Mouse (Mus musculus) cortical plate, adult 2 months (tissue): ENCODE results near the gene Tex2. TPM values are rescaled to one million over a fixed set of nuclear protein-coding genes. Genes with fewer than 3 reads are reported as not detected.

Experiments used
- H3K27ac ChIP-seq: fragments of 200-500 bp; 2 replicates; pipeline ENCODE4 v1.5.1; 2012; ENCODE audit warnings: low read length, control low read depth, inconsistent platforms; ENCODE audit not compliant: insufficient read depth
- H3K4me1 ChIP-seq: fragments of 200-500 bp; 2 replicates; pipeline ENCODE4 v1.6.1; 2011; ENCODE audit warnings: low read length; ENCODE audit not compliant: control insufficient read depth, insufficient read depth
- H3K4me3 ChIP-seq: fragments of 200-500 bp; 2 replicates; pipeline ENCODE4 v1.5.1; 2011; ENCODE audit warnings: mild to moderate bottlenecking, low read length, control low read depth; ENCODE audit not compliant: insufficient read depth
- CTCF ChIP-seq: fragments of 200-500 bp; IDR thresholded peaks from 2 replicates; pipeline ENCODE4 v1.5.1; 2011; ENCODE audit warnings: mild to moderate bottlenecking, control low read depth, low read length; ENCODE audit not compliant: insufficient read depth; ENCODE audit errors: extremely low read depth
- POLR2A ChIP-seq: fragments of 200-500 bp; IDR thresholded peaks from 2 replicates; pipeline ENCODE4 v1.6.1; 2011; ENCODE audit warnings: mild to moderate bottlenecking, low read length, control low read depth; ENCODE audit not compliant: insufficient read depth; ENCODE audit errors: extremely low read depth
- polyA plus RNA-seq: library from polyadenylated mRNA; depleted of rRNA; stranded (reverse); fragments of >200 nt; gene quantifications from 2 replicates; pipeline ENCODE4 v1.2.3, GENCODE M21; 2012

The Tex2 gene
- polyA plus RNA-seq, 1 experiment, result 57.3 TPM

DNA sequence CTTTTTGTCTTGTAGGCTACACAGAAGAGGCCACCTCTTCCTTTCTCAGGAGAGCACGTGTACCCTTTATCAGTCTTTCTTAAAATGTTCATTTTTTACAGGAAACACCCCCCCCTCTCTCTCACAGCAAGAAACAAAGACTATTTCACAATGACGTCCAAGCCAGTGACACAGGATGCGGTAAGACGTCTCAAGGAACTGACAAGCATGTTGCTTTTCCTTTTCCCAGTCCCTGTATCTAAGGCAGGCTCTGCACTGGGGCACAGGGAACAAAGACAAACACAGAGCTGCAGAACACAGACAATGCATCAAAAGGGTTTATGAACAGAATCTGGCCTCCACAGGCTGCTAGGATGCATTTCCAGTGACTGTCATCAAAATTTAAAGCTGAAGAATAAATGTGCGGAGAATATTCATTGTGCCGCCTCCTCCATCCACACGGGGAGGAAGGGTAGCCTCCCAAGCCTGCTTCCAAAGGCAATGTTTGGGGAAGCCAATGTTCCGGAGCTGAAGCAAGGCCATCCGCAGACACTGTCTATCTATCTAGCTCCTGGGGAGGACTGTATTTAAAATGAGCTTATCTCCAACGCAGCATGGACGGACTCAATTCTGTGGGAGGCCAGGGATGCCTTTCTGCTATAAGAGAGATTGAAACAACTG lies 76.8 kb downstream of the Tex2 start:
- TF ChIP-seq POLR2A (no peak), CTCF (no peak)
- H3K4me3 ChIP-seq, result no peak overlapping the region
- H3K4me1 ChIP-seq, result peaks cover 9% of the 10 kb centered on the region
- peak overlapping the region; percentile 24; the same call in 1 of the 2 replicates for H3K27ac ChIP-seq

DNA sequence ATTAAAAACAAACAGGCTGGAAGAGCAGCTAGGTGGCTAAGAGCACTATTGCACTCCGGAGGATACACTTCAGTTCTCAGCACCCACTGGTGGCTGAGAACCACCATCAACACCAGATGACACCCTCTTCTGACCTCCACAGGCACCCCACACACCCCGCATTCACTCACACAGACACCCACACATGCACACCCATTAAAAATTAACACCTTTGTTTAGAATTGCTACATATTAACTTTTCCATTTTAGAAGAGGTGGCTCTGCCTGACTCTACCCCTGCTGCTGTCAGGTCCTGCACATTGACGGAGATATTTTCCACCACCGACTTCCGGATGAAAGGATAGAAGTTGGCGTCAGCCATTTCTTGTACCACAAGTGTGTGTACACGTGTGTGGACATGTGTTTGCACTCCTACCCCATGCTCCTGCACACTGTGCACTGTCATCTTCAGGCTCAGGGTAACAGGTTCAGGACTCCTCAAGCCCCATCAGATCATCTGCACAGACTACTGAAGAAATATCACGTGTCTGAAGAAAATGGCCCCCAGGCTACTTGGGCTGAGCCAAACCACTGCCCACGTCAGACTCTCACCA lies 77.5 kb downstream of the Tex2 start:
- peak overlapping the region; percentile 24; the same call in 1 of the 2 replicates for H3K27ac ChIP-seq
- H3K4me3 ChIP-seq, result no peak overlapping the region
- no peak for TF ChIP-seq POLR2A
- no peak for TF ChIP-seq CTCF
- peaks cover 9% of the 10 kb centered on the region for H3K4me1 ChIP-seq

DNA sequence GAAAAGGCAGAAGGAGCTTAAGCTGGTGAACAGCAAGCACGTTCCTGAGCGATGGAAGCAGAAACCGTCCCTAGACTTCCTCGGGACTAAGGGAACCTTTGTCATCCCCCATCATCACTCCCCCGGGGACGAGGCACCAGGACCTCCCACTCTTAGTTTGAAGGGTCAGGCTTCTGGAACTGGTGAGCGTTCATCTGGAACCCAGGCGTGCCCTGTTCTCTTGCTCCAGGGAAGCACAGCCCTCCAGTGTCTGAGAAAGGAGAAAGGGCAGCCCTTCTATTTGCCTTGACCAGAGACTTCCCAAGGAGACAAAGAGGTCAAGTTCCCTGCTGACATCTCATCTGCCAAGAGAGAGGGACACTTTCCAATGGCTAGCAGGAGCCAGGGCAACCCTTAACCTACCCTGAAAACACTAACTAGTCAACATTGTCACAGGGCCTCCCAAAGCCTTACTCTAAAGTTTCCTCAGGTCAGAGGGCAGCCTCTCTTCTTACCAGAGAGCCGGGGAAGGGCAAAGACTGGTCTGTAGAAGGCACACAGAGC lies 80.9 kb downstream of the Tex2 start:
- Histone ChIP-seq H3K4me1 (peaks cover 9% of the 10 kb centered on the region), H3K27ac (no peak overlapping the region)
- TF ChIP-seq CTCF (no peak), POLR2A (no peak)

DNA sequence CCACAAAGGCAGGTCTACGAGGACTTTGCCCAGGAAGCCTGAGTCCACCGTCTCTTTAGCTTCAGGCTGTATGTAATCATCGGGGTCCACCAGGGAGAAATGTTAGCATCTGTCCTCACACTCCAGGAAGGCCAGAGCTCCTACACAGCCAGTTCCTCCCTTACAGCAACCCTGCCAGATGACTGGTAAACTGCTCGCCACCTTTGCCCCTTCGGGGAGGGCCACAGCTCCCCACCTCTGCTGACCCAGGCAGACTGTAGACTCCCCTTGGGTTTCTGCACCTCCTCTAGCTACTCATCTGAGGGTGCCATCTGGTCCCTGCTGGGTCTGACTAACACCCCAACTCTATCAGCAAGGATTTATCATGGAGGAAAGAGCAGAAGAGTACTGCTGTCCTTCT lies 83.4 kb downstream of the Tex2 start:
- H3K27ac ChIP-seq, result no peak overlapping the region
- peaks cover 2% of the 10 kb centered on the region; the same call in 1 of the 2 replicates for H3K4me1 ChIP-seq
- no peak overlapping the region for H3K4me3 ChIP-seq
- no peak for TF ChIP-seq POLR2A
- no peak for TF ChIP-seq CTCF

More for the DNA sequence above, 80.9 kb downstream of the Tex2 start:
- no peak overlapping the region for H3K4me3 ChIP-seq

DNA sequence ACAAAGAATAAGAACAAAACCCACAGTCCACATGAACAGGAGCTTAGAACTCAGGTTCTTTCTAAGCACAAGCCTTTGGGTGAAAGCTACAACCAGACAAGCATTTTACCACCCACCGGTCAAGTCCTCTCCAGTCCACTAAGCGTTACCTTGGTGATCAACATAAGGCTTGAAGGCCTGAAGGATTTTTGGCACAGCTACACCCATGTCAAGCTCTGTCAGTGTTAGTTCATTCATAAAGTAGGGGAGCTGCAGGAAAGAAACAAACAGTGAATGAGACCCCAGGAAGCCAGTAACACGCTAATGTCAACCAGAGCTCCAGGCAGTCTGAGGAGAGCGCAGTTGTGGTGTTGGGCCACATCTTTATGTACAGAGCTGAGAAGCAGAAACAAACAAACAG lies 84.1 kb downstream of the Tex2 start:
- Histone ChIP-seq H3K4me3 (no peak overlapping the region), H3K27ac (no peak overlapping the region), H3K4me1 (peaks cover 2% of the 10 kb centered on the region; the same call in 1 of the 2 replicates)
- TF ChIP-seq POLR2A, result no peak
- no peak for TF ChIP-seq CTCF

DNA sequence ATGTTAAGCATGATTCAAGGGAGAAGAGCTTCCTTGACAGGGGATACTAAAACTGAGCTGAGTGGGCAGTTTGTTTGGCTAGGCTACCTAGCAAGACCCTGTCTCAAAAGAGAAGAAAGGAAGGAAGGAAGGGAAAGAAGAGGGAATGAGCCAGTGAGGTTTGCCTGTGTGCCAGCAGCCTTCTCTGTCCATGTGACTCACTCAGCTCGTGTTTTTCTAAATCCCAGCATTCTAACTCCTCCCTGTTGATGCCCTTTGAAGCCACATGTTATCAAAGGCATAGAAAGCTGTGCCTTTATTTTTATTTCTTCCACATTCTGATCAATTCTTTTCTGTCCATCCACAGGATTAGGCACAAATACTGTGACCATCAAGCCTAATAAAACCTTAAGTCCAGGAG lies 85.3 kb downstream of the Tex2 start:
- no peak overlapping the region for H3K27ac ChIP-seq
- H3K4me3 ChIP-seq, result no peak overlapping the region
- no peak for TF ChIP-seq CTCF
- TF ChIP-seq POLR2A, result no peak
- no peaks in the 10 kb centered on the region for H3K4me1 ChIP-seq

DNA sequence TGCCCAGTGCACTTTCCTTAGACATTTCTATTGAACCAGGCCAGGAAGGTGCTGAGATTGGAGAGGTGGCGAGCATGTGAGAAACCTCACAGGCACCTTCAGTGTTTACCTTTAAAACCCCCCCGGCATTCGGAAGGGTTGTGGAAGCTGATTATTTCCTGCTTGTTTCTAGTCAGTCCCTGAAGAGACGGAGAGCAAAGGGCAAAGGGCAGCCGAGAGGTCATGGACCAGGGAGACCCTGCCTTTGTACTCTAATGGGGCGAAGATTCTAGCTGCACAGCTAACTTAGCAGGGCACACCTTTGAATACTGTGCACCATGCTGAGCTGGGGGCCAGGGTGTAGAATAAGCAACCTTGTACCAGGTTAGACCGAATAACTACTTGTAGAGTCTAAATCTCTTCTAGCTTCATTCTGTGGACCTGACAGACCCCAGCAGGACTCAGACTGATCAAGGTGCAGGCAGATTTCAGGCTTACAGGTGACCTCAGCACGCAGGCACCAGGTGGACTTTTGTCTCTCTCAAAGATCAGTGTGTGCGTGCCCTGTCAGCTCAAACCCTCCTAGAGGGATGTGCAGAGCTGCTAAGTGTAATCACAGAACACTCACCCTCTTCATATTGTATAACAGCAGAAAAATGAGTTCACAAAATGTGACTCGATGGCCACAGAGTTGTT lies 85.9 kb downstream of the Tex2 start:
- Histone ChIP-seq H3K4me1 (no peaks in the 10 kb centered on the region), H3K27ac (no peak overlapping the region), H3K4me3 (no peak overlapping the region)
- TF ChIP-seq POLR2A (no peak), CTCF (no peak)

DNA sequence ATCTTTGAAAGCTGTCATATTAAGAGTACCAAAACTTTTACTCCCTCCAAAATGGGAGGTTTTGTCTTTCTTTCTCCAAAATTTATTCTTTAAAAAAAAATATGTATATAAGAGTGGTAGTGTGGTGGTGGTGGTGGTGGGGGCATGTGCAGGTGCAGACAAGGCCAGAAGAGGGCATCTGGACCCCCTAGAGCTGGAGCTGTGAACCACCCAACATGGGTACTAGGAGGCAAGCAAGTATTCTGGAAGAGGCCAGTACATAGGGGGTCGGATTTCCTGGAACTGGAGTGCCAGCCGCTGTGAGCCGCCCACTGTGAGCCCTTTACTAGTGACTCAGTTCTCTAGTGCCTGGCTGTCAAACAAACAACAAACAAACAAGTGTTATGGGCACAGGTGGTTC lies 90.7 kb downstream of the Tex2 start:
- H3K27ac ChIP-seq, result no peak overlapping the region
- TF ChIP-seq POLR2A (no peak), CTCF (no peak)
- H3K4me3 ChIP-seq, result no peak overlapping the region
- H3K4me1 ChIP-seq, result no peaks in the 10 kb centered on the region

DNA sequence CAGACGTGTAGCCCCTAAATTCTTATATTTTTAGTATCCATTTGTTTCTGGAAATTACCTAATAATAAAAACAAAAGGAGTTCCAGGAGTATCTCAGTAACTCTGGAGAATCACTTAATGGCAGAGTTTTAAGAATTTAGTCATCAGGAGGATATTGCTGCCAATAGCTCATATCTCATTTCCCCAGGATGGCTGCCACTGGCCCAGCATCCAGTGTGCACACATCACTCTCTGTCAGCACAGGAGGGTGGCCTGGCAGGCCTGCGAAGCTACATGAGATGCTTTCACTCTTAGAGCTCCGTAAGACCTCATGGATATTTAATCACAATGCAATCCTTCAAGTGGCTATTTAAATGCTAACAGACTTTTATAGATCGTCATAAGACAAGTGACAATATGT lies 91.6 kb downstream of the Tex2 start:
- no peaks in the 10 kb centered on the region for H3K4me1 ChIP-seq
- H3K27ac ChIP-seq, result no peak overlapping the region
- TF ChIP-seq POLR2A (no peak), CTCF (no peak)
- H3K4me3 ChIP-seq, result no peak overlapping the region
